Mouse (Mus musculus): Measurements from ENCODE around the gene Tdrd1.
"Not testable (repeated sequence)": the region's sequence is repeated elsewhere in the genome, so short reads cannot be mapped to it uniquely, and the experiment has no call there.

GRCm38 (mm10) chr19:56778532-56778931 is 47.5 kb upstream of the Tdrd1 start:
- not testable (repeated sequence) for TF ChIP-seq CTCF (IDR thresholded peaks at IDR 0.05; ENCODE audit: borderline replicate concordance, insufficient read depth, low read length); POLR2A (IDR thresholded peaks at IDR 0.05; ENCODE audit: low read depth, low read length)
